Mouse (Mus musculus): ENCODE measurements around the gene Fam53b. TPM values are rescaled to one million over a fixed set of nuclear protein-coding genes. Genes with fewer than 3 reads are reported as not detected.

The Fam53b gene
- polyA plus RNA-seq, 1 experiment from 2014 or later, result 16.6 TPM

DNA sequence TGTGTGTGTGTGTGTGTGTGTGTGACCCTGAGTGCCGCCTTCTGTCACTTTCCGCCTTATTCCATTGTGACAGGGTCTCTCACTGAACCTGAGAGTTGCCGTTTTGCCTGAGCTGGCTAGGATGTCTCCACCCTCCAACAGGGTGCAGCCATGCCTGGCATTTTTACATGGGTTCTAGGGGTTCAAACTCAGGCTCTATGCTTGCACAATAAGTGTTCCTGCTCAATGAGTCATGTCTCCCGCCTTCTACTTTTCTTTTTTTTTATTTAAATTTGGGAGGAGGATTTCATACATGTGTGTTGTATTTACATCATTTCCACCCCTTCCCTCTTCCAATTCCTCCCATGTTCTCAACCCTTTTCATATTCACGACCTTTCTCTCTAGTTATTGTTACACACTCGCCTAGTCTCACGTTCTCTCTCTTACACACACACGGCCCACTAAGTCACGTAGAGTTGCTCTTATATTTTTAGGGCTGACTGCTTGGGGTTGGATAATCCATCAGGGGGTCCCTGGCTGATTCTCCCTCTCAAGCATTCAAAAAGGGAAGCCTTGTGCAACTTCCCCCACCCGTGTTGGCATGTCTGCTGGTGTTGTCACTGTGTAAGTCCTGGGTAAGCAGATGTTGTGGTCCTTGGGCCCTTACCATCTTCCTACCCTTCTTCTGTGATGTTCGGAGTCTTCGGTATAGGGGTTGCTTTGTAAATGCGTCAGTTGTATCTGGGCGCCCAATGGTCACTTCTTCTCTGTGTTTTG, 122.8 kb downstream of the Fam53b start:
- no peak overlapping the region for H3K27ac ChIP-seq
- H3K36me3 ChIP-seq (replicated peaks; ENCODE audit: control insufficient read depth, insufficient read depth), result no peaks in the 10 kb centered on the region
- ATAC-seq (ENCODE audit: low FRiP score) (no peak), DNase-seq (ENCODE audit: low spot score) (no peak)
- H3K4me1 ChIP-seq (replicated peaks; ENCODE audit: control insufficient read depth, insufficient read depth, low read length), result 0 out of 2 replicates have a peak, but pooled peaks cover 10% of the 10 kb centered on the region
- no peak overlapping the region for H3K4me2 ChIP-seq (replicated peaks)
- no peaks in the 10 kb centered on the region for H3K27me3 ChIP-seq (ENCODE audit: control insufficient read depth, insufficient read depth, low read length)
- 89% methylated on average over 14 of the region's 14 CpGs for WGBS
- H3K9me3 ChIP-seq (ENCODE audit: control insufficient read depth, low read length), result no peaks in the 10 kb centered on the region
- H3K9ac ChIP-seq, result no peak overlapping the region
- no peak overlapping the region for H3K4me3 ChIP-seq (replicated peaks; ENCODE audit: low read length)

DNA sequence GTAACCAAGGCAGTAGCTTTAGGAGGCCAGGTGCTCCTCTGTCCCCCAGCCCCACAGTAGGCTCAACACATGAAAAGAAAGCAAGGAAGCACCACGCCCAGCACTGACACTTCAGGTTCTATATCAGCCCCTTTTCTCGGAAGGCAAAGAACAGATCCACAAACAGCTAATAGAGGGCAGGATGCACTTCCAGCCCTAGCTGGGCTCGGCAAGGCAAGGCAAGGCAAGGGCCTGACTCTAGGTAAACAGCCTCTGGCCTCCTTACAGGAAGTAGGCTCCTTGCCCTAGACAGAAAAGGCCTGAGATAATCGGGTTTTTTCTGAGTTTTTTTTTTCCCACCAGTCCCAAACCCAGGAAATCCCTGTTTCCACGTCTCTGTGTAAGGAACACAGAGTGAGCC, 124.0 kb downstream of the Fam53b start:
- Histone ChIP-seq H3K9ac (no peak overlapping the region), H3K36me3 (replicated peaks; ENCODE audit: control insufficient read depth, insufficient read depth) (no peaks in the 10 kb centered on the region), H3K27ac (no peak overlapping the region), H3K4me2 (replicated peaks) (no peak overlapping the region), H3K4me3 (replicated peaks; ENCODE audit: low read length) (no peak overlapping the region), H3K4me1 (replicated peaks; ENCODE audit: control insufficient read depth, insufficient read depth, low read length) (0 out of 2 replicates have a peak, but pooled peaks cover 10% of the 10 kb centered on the region), H3K27me3 (ENCODE audit: control insufficient read depth, insufficient read depth, low read length) (no peaks in the 10 kb centered on the region), H3K9me3 (ENCODE audit: control insufficient read depth, low read length) (no peaks in the 10 kb centered on the region)
- no peak for DNase-seq (ENCODE audit: low spot score)
- no peak for ATAC-seq (ENCODE audit: low FRiP score)
- WGBS, result 82% methylated on average over 5 of the region's 5 CpGs

DNA sequence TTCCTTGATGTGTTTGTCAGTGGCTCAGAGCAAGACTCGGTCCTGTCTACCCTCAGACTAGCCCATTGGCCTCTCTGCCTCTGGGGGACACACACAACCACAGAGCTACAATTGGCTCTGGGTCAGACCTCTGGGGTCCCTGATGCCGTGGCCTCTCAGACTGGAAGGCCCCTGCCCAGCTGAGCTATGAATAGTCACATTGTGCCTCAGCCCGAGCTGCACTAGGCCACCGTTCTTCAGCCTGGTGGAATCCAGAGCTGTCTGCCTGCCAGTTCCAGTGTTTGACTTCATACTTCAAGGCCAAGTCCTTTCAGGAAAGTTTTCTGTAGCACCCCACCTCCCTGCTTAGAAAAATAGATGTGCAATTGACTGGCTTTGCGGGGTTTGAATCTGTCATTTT, 125.0 kb downstream of the Fam53b start:
- Histone ChIP-seq H3K4me3 (replicated peaks; ENCODE audit: low read length) (no peak overlapping the region), H3K36me3 (replicated peaks; ENCODE audit: control insufficient read depth, insufficient read depth) (no peaks in the 10 kb centered on the region), H3K9ac (no peak overlapping the region), H3K4me1 (replicated peaks; ENCODE audit: control insufficient read depth, insufficient read depth, low read length) (0 out of 2 replicates have a peak, but pooled peaks cover 10% of the 10 kb centered on the region), H3K27ac (no peak overlapping the region), H3K4me2 (replicated peaks) (no peak overlapping the region), H3K27me3 (ENCODE audit: control insufficient read depth, insufficient read depth, low read length) (no peaks in the 10 kb centered on the region), H3K9me3 (ENCODE audit: control insufficient read depth, low read length) (no peaks in the 10 kb centered on the region)
- ATAC-seq (ENCODE audit: low FRiP score) (no peak), DNase-seq (ENCODE audit: low spot score) (no peak)
- 48% methylated on average over 5 of the region's 5 CpGs for WGBS

DNA sequence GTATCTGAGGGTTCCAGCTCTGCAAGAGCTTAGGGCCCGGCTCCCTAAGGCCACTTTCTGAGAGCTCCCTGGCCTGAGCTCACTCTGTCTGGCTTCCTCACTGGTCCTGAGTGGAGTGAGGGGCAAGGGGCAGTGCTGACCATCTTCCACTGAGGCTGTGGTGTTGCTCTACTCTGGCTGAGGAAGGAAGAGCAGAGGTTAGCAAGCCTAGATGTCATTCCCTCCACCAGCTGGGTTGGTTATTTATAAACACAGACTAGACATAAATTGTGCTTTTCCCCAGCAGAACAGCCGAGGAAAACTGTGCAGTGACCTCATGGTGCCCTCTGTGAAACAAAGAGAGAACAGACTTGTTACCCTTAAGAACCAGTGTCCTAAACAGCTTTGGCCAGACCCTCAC, 125.8 kb downstream of the Fam53b start:
- H3K4me1 ChIP-seq (replicated peaks; ENCODE audit: control insufficient read depth, insufficient read depth, low read length), result 0 out of 2 replicates have a peak, but pooled peaks cover 10% of the 10 kb centered on the region
- no peaks in the 10 kb centered on the region for H3K27me3 ChIP-seq (ENCODE audit: control insufficient read depth, insufficient read depth, low read length)
- H3K9me3 ChIP-seq (ENCODE audit: control insufficient read depth, low read length), result no peaks in the 10 kb centered on the region
- H3K4me2 ChIP-seq (replicated peaks), result no peak overlapping the region
- H3K4me3 ChIP-seq (replicated peaks; ENCODE audit: low read length), result no peak overlapping the region
- ATAC-seq (ENCODE audit: low FRiP score) (no peak), DNase-seq (ENCODE audit: low spot score) (no peak)
- WGBS, result 59% methylated on average over 2 of the region's 2 CpGs
- no peaks in the 10 kb centered on the region for H3K36me3 ChIP-seq (replicated peaks; ENCODE audit: control insufficient read depth, insufficient read depth)
- H3K27ac ChIP-seq, result no peak overlapping the region
- H3K9ac ChIP-seq, result no peak overlapping the region

DNA sequence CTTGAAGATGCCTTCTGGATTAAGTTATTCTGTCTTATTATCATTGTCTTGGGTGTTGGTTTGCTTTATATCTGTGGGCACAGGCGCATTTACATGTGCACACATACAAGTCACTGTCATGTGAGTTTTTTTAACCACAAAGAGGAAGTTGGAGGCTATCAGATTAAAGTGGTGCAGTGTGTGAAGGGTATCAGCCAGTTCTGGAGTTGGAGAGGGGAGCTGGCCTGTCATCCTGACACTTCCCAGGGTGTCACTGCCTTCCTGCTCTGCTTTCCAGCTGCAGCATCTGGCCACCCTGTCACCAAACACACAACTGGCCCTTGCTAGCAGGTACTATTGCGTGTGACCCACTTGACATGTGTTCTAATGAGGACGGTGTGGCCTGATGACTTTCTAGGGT, 127.2 kb downstream of the Fam53b start:
- Histone ChIP-seq H3K9me3 (ENCODE audit: control insufficient read depth, low read length) (no peaks in the 10 kb centered on the region), H3K4me2 (replicated peaks) (no peak overlapping the region), H3K27me3 (ENCODE audit: control insufficient read depth, insufficient read depth, low read length) (no peaks in the 10 kb centered on the region), H3K27ac (no peak overlapping the region), H3K36me3 (replicated peaks; ENCODE audit: control insufficient read depth, insufficient read depth) (no peaks in the 10 kb centered on the region), H3K9ac (no peak overlapping the region), H3K4me1 (replicated peaks; ENCODE audit: control insufficient read depth, insufficient read depth, low read length) (0 out of 2 replicates have a peak, but pooled peaks cover 10% of the 10 kb centered on the region), H3K4me3 (replicated peaks; ENCODE audit: low read length) (no peak overlapping the region)
- 98% methylated on average over 3 of the region's 3 CpGs for WGBS
- DNase-seq (ENCODE audit: low spot score), result no peak
- ATAC-seq (ENCODE audit: low FRiP score), result no peak

DNA sequence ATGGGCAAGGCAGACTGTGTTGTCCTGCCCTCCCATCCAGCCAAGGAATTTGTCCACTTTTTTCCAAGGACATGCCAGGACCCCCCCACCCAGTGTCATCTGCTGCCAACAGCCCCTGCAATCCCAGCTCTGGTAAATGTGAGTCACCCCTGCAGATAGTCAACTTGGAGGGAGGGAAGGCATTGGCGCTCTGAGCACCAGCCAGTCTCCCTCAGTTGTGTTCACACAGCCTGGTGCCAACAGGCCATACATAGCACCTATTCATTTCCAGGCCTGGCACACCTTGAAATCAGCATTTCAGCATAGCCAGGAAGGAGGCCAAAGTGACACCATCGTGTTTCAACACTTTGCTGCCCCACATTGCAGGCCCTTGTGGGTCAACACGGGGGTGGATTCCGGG, 129.8 kb downstream of the Fam53b start:
- no peak for ATAC-seq (ENCODE audit: low FRiP score)
- Histone ChIP-seq H3K27me3 (ENCODE audit: control insufficient read depth, insufficient read depth, low read length) (no peaks in the 10 kb centered on the region), H3K9ac (no peak overlapping the region), H3K4me2 (replicated peaks) (no peak overlapping the region), H3K9me3 (ENCODE audit: control insufficient read depth, low read length) (no peaks in the 10 kb centered on the region), H3K4me3 (replicated peaks; ENCODE audit: low read length) (no peak overlapping the region), H3K36me3 (replicated peaks; ENCODE audit: control insufficient read depth, insufficient read depth) (no peaks in the 10 kb centered on the region), H3K4me1 (replicated peaks; ENCODE audit: control insufficient read depth, insufficient read depth, low read length) (0 out of 2 replicates have a peak, but pooled peaks cover 10% of the 10 kb centered on the region), H3K27ac (no peak overlapping the region)
- WGBS, result 91% methylated on average over 4 of the region's 4 CpGs
- no peak for DNase-seq (ENCODE audit: low spot score)

DNA sequence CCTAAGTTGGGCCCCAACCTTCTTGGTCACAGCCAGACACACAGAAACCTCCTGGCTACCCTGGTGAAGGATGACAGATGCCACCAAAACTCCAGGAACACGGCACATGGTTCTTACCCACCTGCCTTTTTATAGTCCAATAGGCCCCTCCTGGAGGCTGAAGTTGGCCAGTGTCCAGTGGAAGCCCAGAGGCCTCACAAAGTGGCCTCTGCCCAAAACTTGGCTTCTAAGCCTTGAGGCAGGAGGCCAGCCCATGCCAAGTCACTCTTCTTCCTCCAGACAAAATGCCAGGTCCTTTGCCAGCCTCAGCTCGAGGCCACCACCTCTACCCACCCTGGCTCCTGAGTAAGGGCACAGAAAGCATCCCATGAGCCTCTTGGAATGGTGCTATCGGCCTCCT, 130.8 kb downstream of the Fam53b start:
- Histone ChIP-seq H3K4me3 (replicated peaks; ENCODE audit: low read length) (no peak overlapping the region), H3K4me1 (replicated peaks; ENCODE audit: control insufficient read depth, insufficient read depth, low read length) (0 out of 2 replicates have a peak, but pooled peaks cover 2% of the 10 kb centered on the region), H3K27ac (no peak overlapping the region), H3K36me3 (replicated peaks; ENCODE audit: control insufficient read depth, insufficient read depth) (no peaks in the 10 kb centered on the region), H3K9ac (no peak overlapping the region), H3K27me3 (ENCODE audit: control insufficient read depth, insufficient read depth, low read length) (no peaks in the 10 kb centered on the region), H3K4me2 (replicated peaks) (no peak overlapping the region), H3K9me3 (ENCODE audit: control insufficient read depth, low read length) (no peaks in the 10 kb centered on the region)
- 66% methylated on average over 3 of the region's 3 CpGs for WGBS
- DNase-seq (ENCODE audit: low spot score), result no peak
- ATAC-seq (ENCODE audit: low FRiP score), result no peak

DNA sequence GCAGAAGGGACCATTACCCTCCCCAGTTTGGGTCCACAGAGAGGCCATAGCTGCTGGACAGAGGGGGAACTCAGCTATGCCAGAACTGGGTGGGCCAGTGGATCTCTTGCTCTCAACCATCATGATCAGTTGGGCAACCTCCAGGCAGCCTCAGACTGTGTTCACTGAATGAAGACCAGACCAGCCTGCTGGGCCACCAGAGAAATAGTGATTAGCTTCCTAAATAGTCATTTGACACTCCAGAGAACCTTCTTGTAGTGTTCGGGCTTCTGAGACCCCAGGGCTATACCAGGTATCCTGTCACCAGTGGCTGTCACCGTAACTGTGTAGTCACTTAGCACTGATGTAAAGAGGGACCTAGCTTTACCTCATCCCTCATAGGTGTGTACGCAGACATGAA, 131.3 kb downstream of the Fam53b start:
- Histone ChIP-seq H3K36me3 (replicated peaks; ENCODE audit: control insufficient read depth, insufficient read depth) (no peaks in the 10 kb centered on the region), H3K27ac (no peak overlapping the region), H3K4me3 (replicated peaks; ENCODE audit: low read length) (no peak overlapping the region), H3K9ac (no peak overlapping the region), H3K4me1 (replicated peaks; ENCODE audit: control insufficient read depth, insufficient read depth, low read length) (no peaks in the 10 kb centered on the region), H3K27me3 (ENCODE audit: control insufficient read depth, insufficient read depth, low read length) (no peaks in the 10 kb centered on the region), H3K9me3 (ENCODE audit: control insufficient read depth, low read length) (no peaks in the 10 kb centered on the region), H3K4me2 (replicated peaks) (no peak overlapping the region)
- ATAC-seq (ENCODE audit: low FRiP score), result no peak
- no peak for DNase-seq (ENCODE audit: low spot score)
- WGBS, result 100% methylated on average over 3 of the region's 3 CpGs

DNA sequence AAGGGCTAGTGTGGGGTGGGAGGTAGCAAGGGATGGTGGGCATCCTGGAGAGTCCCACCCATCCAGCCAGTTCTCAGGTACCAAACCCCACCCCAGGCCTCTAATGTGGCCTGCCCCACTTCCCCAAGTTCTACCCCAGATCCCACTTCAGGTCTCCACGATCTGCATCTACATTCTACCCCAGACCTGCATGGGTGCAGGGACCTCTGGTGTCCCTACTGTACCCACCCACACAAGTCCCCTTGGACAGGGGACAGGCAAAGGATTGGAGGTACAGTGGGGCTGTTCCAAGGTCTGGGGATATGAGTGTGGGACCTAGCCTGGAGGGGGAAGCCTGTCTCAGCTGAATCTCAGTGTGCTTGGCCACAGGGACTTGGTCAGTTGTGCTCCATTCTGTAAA, 131.9 kb downstream of the Fam53b start:
- H3K27me3 ChIP-seq (ENCODE audit: control insufficient read depth, insufficient read depth, low read length), result no peaks in the 10 kb centered on the region
- no peak overlapping the region for H3K4me2 ChIP-seq (replicated peaks)
- no peaks in the 10 kb centered on the region for H3K36me3 ChIP-seq (replicated peaks; ENCODE audit: control insufficient read depth, insufficient read depth)
- no peak overlapping the region for H3K27ac ChIP-seq
- no peaks in the 10 kb centered on the region for H3K4me1 ChIP-seq (replicated peaks; ENCODE audit: control insufficient read depth, insufficient read depth, low read length)
- H3K4me3 ChIP-seq (replicated peaks; ENCODE audit: low read length), result no peak overlapping the region
- ATAC-seq (ENCODE audit: low FRiP score) (no peak), DNase-seq (ENCODE audit: low spot score) (no peak)
- WGBS, result 95% methylated on average over 1 of the region's 1 CpGs
- H3K9ac ChIP-seq, result no peak overlapping the region
- H3K9me3 ChIP-seq (ENCODE audit: control insufficient read depth, low read length), result no peaks in the 10 kb centered on the region

DNA sequence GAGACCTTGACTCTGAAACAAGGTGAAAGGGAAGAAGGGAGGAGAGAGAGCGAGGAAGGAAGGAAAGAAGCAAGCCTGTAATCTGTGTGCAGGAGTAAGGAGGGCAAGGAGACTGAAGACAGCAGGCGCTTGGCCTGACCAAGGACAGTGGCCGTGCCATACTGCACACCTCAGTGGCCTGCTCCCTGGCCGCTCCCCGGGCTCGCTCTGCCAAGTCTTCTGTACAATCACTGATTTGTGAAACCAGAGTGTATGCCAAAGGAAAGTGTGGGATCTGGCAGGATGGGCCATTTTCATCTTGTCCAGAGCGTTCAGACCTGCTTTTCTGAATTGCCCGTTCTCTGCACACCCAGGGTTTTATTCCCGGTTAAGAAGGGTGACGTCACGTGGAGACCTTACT, 132.4 kb downstream of the Fam53b start:
- no peak overlapping the region for H3K4me2 ChIP-seq (replicated peaks)
- no peak for ATAC-seq (ENCODE audit: low FRiP score)
- no peak overlapping the region for H3K9ac ChIP-seq
- H3K4me3 ChIP-seq (replicated peaks; ENCODE audit: low read length), result no peak overlapping the region
- no peaks in the 10 kb centered on the region for H3K9me3 ChIP-seq (ENCODE audit: control insufficient read depth, low read length)
- WGBS, result 89% methylated on average over 11 of the region's 11 CpGs
- DNase-seq (ENCODE audit: low spot score), result no peak
- H3K36me3 ChIP-seq (replicated peaks; ENCODE audit: control insufficient read depth, insufficient read depth), result no peaks in the 10 kb centered on the region
- H3K27me3 ChIP-seq (ENCODE audit: control insufficient read depth, insufficient read depth, low read length), result no peaks in the 10 kb centered on the region
- H3K27ac ChIP-seq, result no peak overlapping the region
- H3K4me1 ChIP-seq (replicated peaks; ENCODE audit: control insufficient read depth, insufficient read depth, low read length), result no peaks in the 10 kb centered on the region
